Mouse (Mus musculus) erythroblast, embryonic 14.5 days (primary cell): ENCODE data around the gene C2cd2. TPM values are rescaled to one million over a fixed set of nuclear protein-coding genes. Genes with fewer than 3 reads are reported as not detected.

ENCODE experiments used
- H3K27me3 ChIP-seq: 2 replicates; pipeline ENCODE4 v1.6.1; 2012; ENCODE audit warnings: inconsistent platforms; ENCODE audit not compliant: control insufficient read depth
- H3K36me3 ChIP-seq: 2 replicates; pipeline ENCODE4 v1.6.1; 2012; ENCODE audit warnings: mild to moderate bottlenecking, inconsistent platforms; ENCODE audit not compliant: control insufficient read depth
- H3K4me1 ChIP-seq: 2 replicates; pipeline ENCODE4 v1.6.1; 2012; ENCODE audit warnings: inconsistent platforms; ENCODE audit not compliant: control insufficient read depth
- H3K4me3 ChIP-seq: replicated peaks from 2 replicates; pipeline ENCODE3; 2012; ENCODE audit warnings: moderate library complexity, mild to moderate bottlenecking, inconsistent platforms
- H3K9me3 ChIP-seq: 2 replicates; pipeline ENCODE4 v1.6.1; 2012; ENCODE audit warnings: low read length, inconsistent platforms, mixed read lengths; ENCODE audit not compliant: control insufficient read depth
- GATA1 ChIP-seq: IDR thresholded peaks from 2 replicates; pipeline ENCODE4 v1.6.1; 2012; ENCODE audit warnings: low read length, inconsistent platforms, mixed read lengths
- TAL1 ChIP-seq: IDR thresholded peaks from 3 replicates; pipeline ENCODE4 v1.6.1; 2012; ENCODE audit warnings: low read length, inconsistent platforms, mixed read lengths
- polyA plus RNA-seq: library from polyadenylated mRNA; stranded (reverse); fragments of >175 nt; gene quantifications from 2 replicates; pipeline ENCODE4 v1.2.3, GENCODE M21; 2012

Gene C2cd2
- polyA plus RNA-seq, 1 experiment, result 0.62 TPM

DNA sequence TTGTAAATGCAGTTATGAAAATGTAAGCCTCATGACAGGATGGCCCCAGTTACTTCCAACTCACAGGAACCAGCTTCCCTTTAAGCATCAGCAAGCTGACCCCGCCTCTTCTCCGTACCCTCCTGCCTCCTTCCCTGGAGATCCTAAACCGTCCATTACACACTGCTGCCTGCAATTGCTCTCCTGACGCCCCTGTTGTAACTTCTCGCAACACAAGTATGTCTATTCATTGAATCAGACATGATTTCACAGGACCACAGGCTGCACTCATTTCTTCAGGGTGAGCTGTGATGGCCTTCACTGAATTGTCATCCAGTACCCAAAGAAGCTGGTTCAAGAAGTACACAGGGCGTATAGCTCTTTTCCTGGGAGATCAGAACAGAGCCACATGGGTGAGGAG, 113.6 kb downstream of the C2cd2 start:
- H3K9me3 ChIP-seq, result no peaks in the 10 kb centered on the region
- no peak overlapping the region for H3K4me3 ChIP-seq
- peaks cover 35% of the 10 kb centered on the region for H3K36me3 ChIP-seq
- H3K27me3 ChIP-seq, result no peaks in the 10 kb centered on the region
- H3K4me1 ChIP-seq, result peaks cover 55% of the 10 kb centered on the region
- TF ChIP-seq GATA1, result no peak
- TF ChIP-seq TAL1, result no peak

DNA sequence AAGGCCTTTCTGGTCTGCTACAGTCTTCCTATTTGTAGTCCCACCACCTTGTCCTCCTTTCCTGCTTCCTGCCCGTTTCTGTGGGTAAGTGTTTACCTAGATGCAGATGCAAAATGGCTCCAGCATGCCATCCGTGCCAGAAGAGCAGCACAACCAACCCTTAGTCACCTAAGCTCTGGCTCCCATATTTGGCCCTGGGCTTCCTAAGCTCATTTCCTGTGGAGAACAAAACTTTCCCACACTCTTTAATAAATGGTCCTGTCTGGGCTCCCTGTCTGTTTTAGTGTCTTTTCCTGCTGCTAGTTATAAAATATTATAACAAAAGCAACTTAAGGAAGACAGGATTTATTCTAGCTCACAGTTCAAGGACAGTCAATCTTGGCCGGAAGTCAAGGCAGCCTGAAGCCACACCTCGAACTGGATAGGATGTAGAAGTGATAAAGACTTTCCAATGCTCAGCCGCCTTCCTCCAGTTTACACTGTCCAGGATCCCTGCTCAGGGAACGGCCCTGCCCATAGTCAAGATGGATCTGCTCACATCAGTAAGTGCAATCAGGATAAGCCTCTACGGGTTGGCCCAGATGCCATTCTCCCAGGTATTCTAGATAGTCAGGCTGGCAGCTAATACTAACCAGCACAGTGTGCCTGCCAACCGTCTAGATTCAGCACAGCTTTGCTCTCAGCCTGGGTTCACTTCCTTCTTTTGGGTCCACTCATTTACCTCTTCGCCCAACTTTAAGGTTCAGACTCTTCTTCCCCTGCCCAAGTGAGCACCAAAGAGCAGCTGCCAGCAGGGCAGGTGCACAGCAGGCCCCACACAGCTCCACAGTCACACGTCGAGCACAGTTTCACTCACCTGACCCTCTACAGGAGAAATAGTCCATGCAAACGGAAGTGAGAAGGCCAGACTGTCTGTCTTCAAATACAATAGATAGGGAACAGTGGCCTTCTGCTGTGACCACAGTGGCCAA, 117.1 kb downstream of the C2cd2 start:
- Histone ChIP-seq H3K27me3 (no peaks in the 10 kb centered on the region), H3K4me3 (no peak overlapping the region), H3K36me3 (peaks cover 44% of the 10 kb centered on the region), H3K4me1 (peaks cover 29% of the 10 kb centered on the region), H3K9me3 (no peaks in the 10 kb centered on the region)
- TF ChIP-seq TAL1 (no peak), GATA1 (no peak)

DNA sequence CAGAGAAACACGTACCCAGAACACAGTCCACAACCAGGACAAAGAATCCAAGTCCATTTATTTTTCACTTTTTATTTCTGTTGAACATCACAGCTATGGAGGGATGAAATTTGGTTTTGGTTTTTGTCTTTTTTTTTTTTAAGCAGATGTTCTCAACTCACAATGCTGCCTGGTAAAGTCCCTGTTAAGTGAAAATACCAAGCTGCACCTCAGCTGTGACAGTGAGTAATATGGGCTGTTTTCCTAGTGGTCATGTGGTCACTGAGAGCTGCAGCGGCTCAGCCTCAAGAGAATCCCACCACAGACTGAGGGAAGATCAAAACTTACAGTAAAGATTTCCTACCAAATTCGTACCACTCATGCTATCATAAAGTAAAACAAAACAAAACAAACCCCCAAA, 130.2 kb downstream of the C2cd2 start:
- no peak overlapping the region for H3K4me3 ChIP-seq
- H3K36me3 ChIP-seq, result peaks cover 86% of the 10 kb centered on the region
- TF ChIP-seq TAL1 (no peak), GATA1 (no peak)
- H3K9me3 ChIP-seq, result no peaks in the 10 kb centered on the region
- no peaks in the 10 kb centered on the region for H3K27me3 ChIP-seq
- no peaks in the 10 kb centered on the region for H3K4me1 ChIP-seq

DNA sequence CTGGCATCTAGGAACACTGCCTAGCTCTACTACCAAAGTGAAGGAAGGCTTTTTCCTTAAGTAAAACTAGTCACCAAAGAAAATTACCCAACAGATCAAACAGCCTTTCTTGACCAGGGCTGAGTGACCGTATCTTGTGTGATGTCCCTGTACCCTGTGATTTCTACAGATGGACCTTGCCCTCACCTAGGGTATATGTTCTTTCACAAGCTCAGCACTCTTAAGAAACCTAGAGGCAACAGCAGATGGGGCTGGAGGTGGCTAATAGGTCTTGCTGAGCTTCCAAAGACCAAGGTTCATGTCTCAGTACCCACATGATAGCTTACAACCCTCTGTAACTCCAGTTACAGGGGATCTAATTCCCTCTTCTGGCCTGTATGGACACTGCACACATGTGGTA, 134.2 kb downstream of the C2cd2 start:
- H3K9me3 ChIP-seq, result no peaks in the 10 kb centered on the region
- H3K36me3 ChIP-seq, result peaks cover 61% of the 10 kb centered on the region
- H3K4me1 ChIP-seq, result no peaks in the 10 kb centered on the region
- TF ChIP-seq GATA1 (no peak), TAL1 (no peak)
- H3K4me3 ChIP-seq, result no peak overlapping the region
- H3K27me3 ChIP-seq, result no peaks in the 10 kb centered on the region

DNA sequence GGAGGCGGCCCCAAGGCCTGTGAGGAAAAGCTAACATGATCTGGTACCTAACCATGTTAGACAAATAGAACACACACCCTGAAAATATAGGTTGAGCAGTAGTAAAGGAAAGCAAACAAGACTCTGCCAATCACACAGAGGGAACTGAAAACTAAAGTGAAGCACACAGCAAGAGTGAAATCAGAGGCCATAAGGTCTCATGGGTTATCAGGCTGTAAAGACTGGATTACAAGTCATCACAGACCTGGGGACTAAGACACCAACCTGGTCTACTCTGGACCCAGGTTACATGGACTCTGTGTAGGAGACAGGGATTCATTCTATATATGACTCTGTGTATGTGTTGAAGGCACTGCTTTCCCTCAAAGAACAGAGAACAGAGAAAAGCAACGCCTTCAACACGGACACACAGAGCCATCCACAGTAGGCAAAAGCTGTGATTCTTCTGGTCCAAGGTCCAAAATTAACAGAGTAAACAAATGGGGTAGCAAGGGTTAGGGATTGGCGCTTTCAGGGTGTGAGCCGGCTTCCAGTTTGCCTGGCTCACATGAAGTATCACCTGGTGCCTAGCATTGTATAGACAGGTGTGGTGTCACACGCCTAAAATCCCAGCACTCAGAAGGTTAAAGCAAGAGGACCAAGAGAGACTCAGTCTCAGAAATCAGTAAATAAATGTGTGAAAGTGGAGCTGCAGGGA, 138.9 kb downstream of the C2cd2 start:
- no peaks in the 10 kb centered on the region for H3K27me3 ChIP-seq
- no peaks in the 10 kb centered on the region for H3K9me3 ChIP-seq
- H3K4me1 ChIP-seq, result no peaks in the 10 kb centered on the region
- peaks cover 59% of the 10 kb centered on the region for H3K36me3 ChIP-seq
- no peak for TF ChIP-seq TAL1
- no peak for TF ChIP-seq GATA1
- no peak overlapping the region for H3K4me3 ChIP-seq

DNA sequence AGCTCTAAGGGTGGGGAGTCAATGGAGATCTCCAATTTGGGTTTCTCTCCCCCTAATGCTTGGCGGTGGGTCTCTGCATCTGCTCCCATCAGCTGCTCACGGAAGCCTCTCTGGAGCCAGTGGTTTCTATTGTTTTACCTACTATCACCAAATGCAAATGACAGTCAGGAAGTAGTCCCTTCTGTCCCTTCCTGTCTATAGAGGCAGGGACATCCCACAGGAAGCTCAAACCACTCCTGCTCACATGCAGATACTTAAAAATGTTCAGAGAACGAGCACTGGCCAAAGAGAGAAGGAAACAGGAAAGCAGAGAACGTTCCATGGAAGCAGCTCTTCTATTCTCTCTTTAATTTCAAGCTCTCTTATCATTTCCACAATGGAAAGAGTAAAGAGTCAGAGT, 142.9 kb downstream of the C2cd2 start:
- no peaks in the 10 kb centered on the region for H3K4me1 ChIP-seq
- H3K36me3 ChIP-seq, result peaks cover 74% of the 10 kb centered on the region
- H3K4me3 ChIP-seq, result no peak overlapping the region

DNA sequence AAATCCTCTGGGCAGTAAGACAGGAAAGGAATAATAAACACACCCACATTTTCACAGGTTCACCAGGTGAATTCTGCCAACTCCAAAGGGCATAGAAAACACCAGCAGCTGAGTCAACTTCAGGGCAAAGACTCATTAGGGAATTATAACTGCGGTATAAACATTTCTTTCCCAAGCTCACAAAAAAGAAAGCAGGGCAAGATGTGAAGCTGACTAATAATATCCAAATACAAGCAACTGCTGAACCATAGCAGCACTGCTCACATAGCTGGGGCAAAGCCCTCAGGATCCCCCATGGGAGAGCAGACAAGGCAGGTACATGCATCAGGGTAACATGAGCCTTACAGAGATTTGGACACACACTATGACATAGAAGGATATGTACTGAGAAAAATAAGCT, 145.0 kb downstream of the C2cd2 start:
- no peaks in the 10 kb centered on the region for H3K4me1 ChIP-seq
- H3K9me3 ChIP-seq, result no peaks in the 10 kb centered on the region
- no peaks in the 10 kb centered on the region for H3K27me3 ChIP-seq
- TF ChIP-seq TAL1 (no peak), GATA1 (no peak)
- no peak overlapping the region for H3K4me3 ChIP-seq
- H3K36me3 ChIP-seq, result peaks cover 86% of the 10 kb centered on the region

More for the DNA sequence above, 142.9 kb downstream of the C2cd2 start:
- H3K27me3 ChIP-seq, result no peaks in the 10 kb centered on the region
- no peaks in the 10 kb centered on the region for H3K9me3 ChIP-seq
- TF ChIP-seq TAL1, result no peak
- TF ChIP-seq GATA1, result no peak

DNA sequence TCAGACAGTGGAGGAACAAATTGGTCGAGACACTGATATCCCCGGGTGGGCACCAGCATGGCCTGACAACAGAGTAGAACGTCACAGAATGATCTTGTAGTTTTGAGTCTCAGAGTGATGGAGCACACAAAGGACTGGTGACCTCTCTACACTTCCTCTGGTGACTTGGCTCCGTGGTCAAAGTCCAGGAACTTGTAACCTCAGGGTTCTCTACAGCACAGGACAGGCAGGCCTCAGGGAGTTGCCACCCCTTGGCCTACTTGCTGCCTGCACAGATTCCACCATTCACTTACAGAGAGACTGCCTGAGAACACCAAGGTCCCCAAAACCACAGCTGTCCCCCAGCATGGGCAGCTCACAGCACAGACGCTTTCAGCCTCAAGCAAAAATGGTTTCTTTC, 147.1 kb downstream of the C2cd2 start:
- Histone ChIP-seq H3K36me3 (peaks cover 90% of the 10 kb centered on the region), H3K4me1 (no peaks in the 10 kb centered on the region), H3K27me3 (no peaks in the 10 kb centered on the region)

DNA sequence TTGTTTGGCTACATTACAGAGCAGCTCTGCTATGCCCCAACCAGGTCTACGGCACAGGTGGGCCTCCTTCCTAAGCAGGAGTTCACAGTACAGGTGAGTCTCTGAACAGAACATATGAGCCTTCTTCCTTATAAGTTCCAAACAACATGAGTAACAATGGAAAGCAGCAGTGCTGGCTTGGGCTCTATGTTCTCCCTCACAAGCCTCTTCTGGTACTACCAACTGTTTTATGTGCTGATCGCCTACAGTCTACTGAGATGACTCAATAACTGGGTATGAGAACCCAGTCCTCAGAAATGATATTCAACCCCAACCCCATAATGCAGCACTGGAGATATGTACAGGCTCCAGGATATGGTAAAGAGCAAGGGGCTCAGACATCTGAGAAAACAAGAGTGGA, 148.3 kb downstream of the C2cd2 start:
- Histone ChIP-seq H3K4me3 (no peak overlapping the region), H3K4me1 (no peaks in the 10 kb centered on the region), H3K9me3 (no peaks in the 10 kb centered on the region), H3K27me3 (no peaks in the 10 kb centered on the region), H3K36me3 (peaks cover 90% of the 10 kb centered on the region)
- TF ChIP-seq GATA1 (no peak), TAL1 (no peak)

More for the DNA sequence above, 147.1 kb downstream of the C2cd2 start:
- Histone ChIP-seq H3K4me3 (no peak overlapping the region), H3K9me3 (no peaks in the 10 kb centered on the region)
- no peak for TF ChIP-seq GATA1
- no peak for TF ChIP-seq TAL1
